ENCODE assay signal across 17 mouse cellular contexts in the genomic region with DNA sequence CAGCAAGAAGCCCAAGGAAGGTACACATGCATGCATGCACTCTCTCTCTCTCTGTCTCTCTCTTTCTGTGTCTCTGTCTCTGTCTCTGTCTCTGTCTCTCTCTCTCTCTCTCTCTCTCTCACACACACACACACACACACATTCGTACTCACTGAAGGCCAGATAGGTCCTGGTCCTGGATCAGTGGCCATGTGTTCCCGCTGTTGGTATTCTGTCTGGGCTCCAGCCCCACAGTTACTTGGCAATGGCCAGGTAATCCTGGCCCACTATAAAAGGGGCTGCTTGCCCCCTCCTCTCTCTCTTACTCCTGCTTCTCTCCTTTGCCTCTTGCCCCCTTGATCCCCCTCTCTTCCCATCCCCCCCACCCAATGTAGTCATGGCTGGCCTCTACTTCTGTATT.
"Had no signal": no experiment of that assay in that cellular context is flagged by ENCODE, and none has a peak within 500 bp of the region (broad histone marks: within the 10 kb centered on the region; RNA-seq: fewer than 3 reads in every experiment).

No protein-coding gene starts in this region.

- DNase-seq: kidney, postnatal 14 days; layer of hippocampus, adult 9-11 months; layer of hippocampus, postnatal 36 days; lung, embryonic 14.5 days; lung, postnatal 10 days; right cerebral cortex, postnatal 14 days; thymus, adult 2 months; thymus, postnatal 25 days had no signal

- H3K36me3 ChIP-seq: kidney, embryonic 15.5 days; limb, embryonic 15.5 days; liver, embryonic 12.5 days; midbrain, embryonic 15.5 days; neural tube, embryonic 12.5 days; stomach, embryonic 15.5 days had no signal

- H3K9me3 ChIP-seq: kidney, embryonic 15.5 days; limb, embryonic 15.5 days; liver, embryonic 12.5 days; midbrain, embryonic 15.5 days; neural tube, embryonic 12.5 days; stomach, embryonic 15.5 days had no signal

- H3K27me3 ChIP-seq: kidney, embryonic 15.5 days; limb, embryonic 15.5 days; midbrain, embryonic 15.5 days; neural tube, embryonic 12.5 days; stomach, embryonic 15.5 days had no signal

- H3K9ac ChIP-seq: kidney, embryonic 15.5 days; limb, embryonic 15.5 days; liver, embryonic 12.5 days; lung, embryonic 14.5 days; midbrain, embryonic 15.5 days; neural tube, embryonic 12.5 days; stomach, embryonic 15.5 days had no signal

- H3K4me3 ChIP-seq: kidney, embryonic 15.5 days; limb, embryonic 15.5 days; liver, embryonic 12.5 days; megakaryocyte, embryonic 14.5 days; midbrain, embryonic 15.5 days; neural tube, embryonic 12.5 days; stomach, embryonic 15.5 days had no signal

- H3K27ac ChIP-seq: kidney, embryonic 15.5 days; limb, embryonic 15.5 days; liver, embryonic 12.5 days; macrophage; midbrain, embryonic 15.5 days; neural tube, embryonic 12.5 days; stomach, embryonic 15.5 days had no signal

- ATAC-seq: liver, embryonic 12.5 days; midbrain, embryonic 15.5 days had no signal

- H3K4me2 ChIP-seq: kidney, embryonic 15.5 days; limb, embryonic 15.5 days; liver, embryonic 12.5 days; lung, embryonic 14.5 days; midbrain, embryonic 11.5 days; midbrain, embryonic 15.5 days; neural tube, embryonic 12.5 days; stomach, embryonic 15.5 days had no signal
